ENCODE assay signal across 8 mouse cellular contexts in genomic region chr7:105581094-105581703, GRCm38 (mm10). TPM values are rescaled to one million over a fixed set of nuclear protein-coding genes. Genes with fewer than 3 reads are reported as not detected.
A peak's percentile ranks its signal among the peaks of the same experiment; 100 is the strongest.
DNase-seq lines count a peak whose midpoint lies in the region; ATAC-seq and TF ChIP-seq lines count a peak whose summit lies in the region.

Gene Apbb1 (minus strand): TSS chr7:105581653.

- peak within 1 kb of the TSS; percentile 48 for H3K4me2 ChIP-seq in forebrain, embryonic 15.5 days (replicated peaks)
- peak within 1 kb of the TSS; percentile 95 for H3K4me2 ChIP-seq in liver, postnatal 0 days (ENCODE audit: low read depth, low read length)
- peak within 1 kb of the TSS; percentile 81 for H3K4me2 ChIP-seq in neural tube, embryonic 13.5 days

- H3K27ac ChIP-seq in forebrain, embryonic 15.5 days (replicated peaks), result peak within 1 kb of the TSS; percentile 91
- H3K27ac ChIP-seq in liver, postnatal 0 days (ENCODE audit: low read depth), result no peak within 1 kb of the TSS
- H3K27ac ChIP-seq in neural tube, embryonic 13.5 days (replicated peaks), result peak within 1 kb of the TSS; percentile 97
- H3K27ac ChIP-seq in testis, adult 2 months (ENCODE audit: control insufficient read depth, insufficient read depth, low read depth, low read length), result peak within 1 kb of the TSS; percentile 70

- TF ChIP-seq CTCF in liver, postnatal 0 days (IDR thresholded peaks at IDR 0.05; ENCODE audit: low read depth), result no peak
- TF ChIP-seq CTCF in testis, adult 2 months (IDR thresholded peaks at IDR 0.05; ENCODE audit: control insufficient read depth, insufficient read depth, insufficient replicate concordance, low read depth, low read length), result no peak

- TF ChIP-seq EP300 in liver, postnatal 0 days (IDR thresholded peaks at IDR 0.05; ENCODE audit: low read depth), result no peak

- peak within 1 kb of the TSS; percentile 80 for H3K9ac ChIP-seq in forebrain, embryonic 15.5 days (replicated peaks)
- peak within 1 kb of the TSS; percentile 51 for H3K9ac ChIP-seq in liver, postnatal 0 days (replicated peaks)
- peak within 1 kb of the TSS; percentile 88 for H3K9ac ChIP-seq in neural tube, embryonic 13.5 days

- peak; percentile 94 for ATAC-seq in forebrain, embryonic 15.5 days (replicated peaks)
- peak; percentile 91 for ATAC-seq in liver, postnatal 0 days
- peak; percentile 94 for ATAC-seq in neural tube, embryonic 13.5 days (ENCODE audit: low read depth)

- intact Hi-C loops in heart, postnatal 10 days (cut with DNase I), result loop anchor here (2.0 kb wide), 1 partner anchor 26 kb away; the partner anchor contains the start of gene Smpd1

- WGBS in forebrain, embryonic 15.5 days, result under 1% methylated on average over 51 of the region's 54 CpGs
- under 1% methylated on average over 32 of the region's 54 CpGs for WGBS in liver, postnatal 0 days (ENCODE audit: insufficient replicate concordance)
- under 1% methylated on average over 54 of the region's 54 CpGs for WGBS in neural tube, embryonic 13.5 days

- H3K36me3 ChIP-seq in forebrain, embryonic 15.5 days, result no peaks in the 10 kb centered on the region
- H3K36me3 ChIP-seq in liver, postnatal 0 days (replicated peaks; ENCODE audit: insufficient read depth, low read length), result no peaks in the 10 kb centered on the region
- H3K36me3 ChIP-seq in neural tube, embryonic 13.5 days, result no peaks in the 10 kb centered on the region
- no peaks in the 10 kb centered on the region for H3K36me3 ChIP-seq in testis, adult 2 months (ENCODE audit: control insufficient read depth, insufficient read depth, low read length)

- no peaks in the 10 kb centered on the region for H3K9me3 ChIP-seq in forebrain, embryonic 15.5 days
- no peaks in the 10 kb centered on the region for H3K9me3 ChIP-seq in liver, postnatal 0 days (ENCODE audit: low read length)
- no peaks in the 10 kb centered on the region for H3K9me3 ChIP-seq in neural tube, embryonic 13.5 days

- 0 out of 2 replicates have a peak, but pooled peaks have one; percentile 22 for TF ChIP-seq POLR2A in testis, adult 2 months (IDR thresholded peaks at IDR 0.05; ENCODE audit: control insufficient read depth, low read depth, low read length)

- H3K27me3 ChIP-seq in forebrain, embryonic 15.5 days, result no peaks in the 10 kb centered on the region
- peaks cover 10% of the 10 kb centered on the region; the same call in 1 of the 2 replicates for H3K27me3 ChIP-seq in liver, postnatal 0 days (ENCODE audit: insufficient read depth, low read length)
- H3K27me3 ChIP-seq in neural tube, embryonic 13.5 days, result no peaks in the 10 kb centered on the region
- no peaks in the 10 kb centered on the region for H3K27me3 ChIP-seq in testis, adult 2 months (ENCODE audit: control insufficient read depth, insufficient read depth, low read length)

- H3K4me1 ChIP-seq in forebrain, embryonic 15.5 days, result peaks cover 33% of the 10 kb centered on the region
- H3K4me1 ChIP-seq in liver, postnatal 0 days (ENCODE audit: insufficient read depth), result peaks cover 5% of the 10 kb centered on the region; the same call in 1 of the 2 replicates
- H3K4me1 ChIP-seq in neural tube, embryonic 13.5 days (replicated peaks), result peaks cover 49% of the 10 kb centered on the region
- peaks cover 3% of the 10 kb centered on the region for H3K4me1 ChIP-seq in testis, adult 2 months (ENCODE audit: control insufficient read depth, insufficient read depth, low read length)

- H3K4me3 ChIP-seq in forebrain, embryonic 15.5 days, result peak within 1 kb of the TSS; percentile 64
- H3K4me3 ChIP-seq in liver, postnatal 0 days (ENCODE audit: low read depth, low read length), result peak within 1 kb of the TSS; percentile 69
- H3K4me3 ChIP-seq in neural tube, embryonic 13.5 days, result peak within 1 kb of the TSS; percentile 81
- peak within 1 kb of the TSS; percentile 93 for H3K4me3 ChIP-seq in testis, adult 2 months (ENCODE audit: control insufficient read depth, low read depth, low read length)

- DNase-seq in MEL-GATA-1-ER (ENCODE audit: extremely low read depth, low read depth), result peak; percentile 30
- DNase-seq in cerebellum, adult 18-20 months, result peak; percentile 92
- DNase-seq in heart, postnatal 10 days, result peak; percentile 85
- peak; percentile 82 to 88 for DNase-seq in kidney, postnatal 4 days
- DNase-seq in liver, postnatal 0 days, result peak; percentile 74

RNA-seq across cellular contexts. Expression of gene Apbb1, which starts in this region (rescaled TPM):
- polyA plus RNA-seq in forebrain, embryonic 15.5 days (2015; fragmentation: Nextera tagmentation; extraction: Ambion mirVana), result 249 and 255 TPM in 2 replicates
- 10 to 100 TPM; 67.0 to 76.3 TPM for total RNA-seq in heart, postnatal 10 days (2021)
- polyA plus RNA-seq in liver, postnatal 0 days (2015; fragmentation: Nextera tagmentation; extraction: Ambion mirVana), result 0.92 and 0.94 TPM in 2 replicates
- 206 and 248 TPM in 2 replicates for polyA plus RNA-seq in neural tube, embryonic 13.5 days (2015; fragmentation: Nextera tagmentation; extraction: Ambion mirVana)
- polyA plus RNA-seq in testis, adult 2 months (2012; rRNA removed), result 33.9 and 37.4 TPM in 2 replicates

Comparison
In these comparisons a context has a peak if more than half of its experiments do, and no peak if none do; other contexts are left out.
1. RNA of gene Apbb1 (polyA plus RNA-seq): 249 to 255 TPM in forebrain, embryonic 15.5 days, 206 to 248 TPM in neural tube, embryonic 13.5 days and 33.9 to 37.4 TPM in testis, adult 2 months; 0.92 to 0.94 TPM in liver, postnatal 0 days; every median in the first group is over 10 times any median in the second.
2. Peak in DNase-seq, ATAC-seq, H3K4me3 ChIP-seq, H3K9ac ChIP-seq and H3K4me2 ChIP-seq in liver, postnatal 0 days; RNA of the gene not detected or under 1 TPM.
3. DNase-seq: peak in every context shown above with its lines; median percentile 92 in cerebellum, adult 18-20 months; 85 in heart, postnatal 10 days; 85 in kidney, postnatal 4 days; 74 in liver, postnatal 0 days; 30 in MEL-GATA-1-ER.
4. Peak in every context shown above with its lines, with median percentiles within 50 percentile points of each other: ATAC-seq, H3K4me2 ChIP-seq, H3K4me3 ChIP-seq and H3K9ac ChIP-seq.